Mouse (Mus musculus): ENCODE measurements around the gene Asb5.
"Not testable (repeated sequence)": the region's sequence is repeated elsewhere in the genome, so short reads cannot be mapped to it uniquely, and the experiment has no call there.

Asb5 gene

GRCm38 (mm10) chr8:54541331-54541730, 12.0 kb downstream of the Asb5 start:
- DNase-seq = no peak

GRCm38 (mm10) chr8:54548383-54548782, 19.0 kb downstream of the Asb5 start:
- DNase-seq = peak; percentile 7

- DNase-seq = no peak
Observed at GRCm38 (mm10) chr8:54550026-54550574, 20.7 kb downstream of the Asb5 start.

- no peak for DNase-seq
Observed at GRCm38 (mm10) chr8:54554921-54555320, 25.5 kb downstream of the Asb5 start.

GRCm38 (mm10) chr8:54562137-54562536, 32.8 kb downstream of the Asb5 start:
- DNase-seq = no peak

GRCm38 (mm10) chr8:54565181-54565580, 35.8 kb downstream of the Asb5 start:
- DNase-seq = no peak

GRCm38 (mm10) chr8:54565603-54566260, 36.4 kb downstream of the Asb5 start:
- no peak for DNase-seq

GRCm38 (mm10) chr8:54567168-54567567, 37.8 kb downstream of the Asb5 start:
- DNase-seq = no peak

GRCm38 (mm10) chr8:54570618-54571609, 41.5 kb downstream of the Asb5 start:
- no peak for DNase-seq

- no peak for DNase-seq
Observed at GRCm38 (mm10) chr8:54581436-54581835, 52.1 kb downstream of the Asb5 start.

- no peak for DNase-seq
Observed at GRCm38 (mm10) chr8:54582886-54583285, 53.5 kb downstream of the Asb5 start.

- no peak for DNase-seq
Observed at GRCm38 (mm10) chr8:54594634-54595033, 65.3 kb downstream of the Asb5 start.

- no peak for DNase-seq
Observed at GRCm38 (mm10) chr8:54596051-54596450, 66.7 kb downstream of the Asb5 start.

GRCm38 (mm10) chr8:54596940-54597339, 67.6 kb downstream of the Asb5 start:
- no peak for DNase-seq

GRCm38 (mm10) chr8:54597386-54597785, 68.0 kb downstream of the Asb5 start:
- no peak for DNase-seq

GRCm38 (mm10) chr8:54600671-54601251, 71.4 kb downstream of the Asb5 start, which contains the start of gene Spata4:
Gene Spata4, plus strand, starts transcription at chr8:54600781.
- peak; percentile 7 to 10 for DNase-seq

GRCm38 (mm10) chr8:54603440-54603839, 74.1 kb downstream of the Asb5 start:
- DNase-seq = no peak

GRCm38 (mm10) chr8:54609336-54609735, 80.0 kb downstream of the Asb5 start:
- DNase-seq = no peak

- no peak for DNase-seq
Observed at GRCm38 (mm10) chr8:54610238-54610637, 80.9 kb downstream of the Asb5 start.

- DNase-seq = not testable (repeated sequence)
Observed at GRCm38 (mm10) chr8:54616710-54617109, 87.3 kb downstream of the Asb5 start.

Data from cerebellum, postnatal 36 days (tissue).